Mouse (Mus musculus) hematopoietic stem cell, adult 5-6 weeks (primary cell): ENCODE measurements at regions not wholly inside any gene's neighbourhood (a gene's known extent, or its start where the extent isn't known, plus 50 kb on each side); places are given as distances from the start of the nearest gene placed in this dataset.

Source experiments
- ATAC-seq, 2 experiments: fragments of 125-278 bp in 1 of 2; replicated peaks in 1 of 2; 2 replicates each; pipeline ENCODE4 v1.8.0; 2016 to 2017; ENCODE audit warnings: inconsistent platforms in 2 of 2, mild to moderate bottlenecking in 2 of 2, moderate number of reproducible peaks in 2 of 2, low read depth in 1 of 2, moderate TSS enrichment in 1 of 2; ENCODE audit not compliant: low FRiP score in 2 of 2, poor library complexity in 2 of 2, severe bottlenecking in 2 of 2, insufficient read depth in 1 of 2, low TSS enrichment in 1 of 2

- ATAC-seq, result no peak
Observed at GRCm38 (mm10) chr2:106621251-106621650, 71.8 kb upstream of the Mpped2 start.

- ATAC-seq, result no peak; a peak in 1 of 4 replicates
Observed at GRCm38 (mm10) chr2:106622326-106622725, 70.7 kb upstream of the Mpped2 start.

GRCm38 (mm10) chr2:106623680-106624079, 69.4 kb upstream of the Mpped2 start:
- no peak for ATAC-seq

- no peak for ATAC-seq
Observed at GRCm38 (mm10) chr2:106631986-106632385, 61.1 kb upstream of the Mpped2 start.
